Mouse (Mus musculus) kidney, postnatal 0 days (tissue): ENCODE data around the gene Gm5868. TPM values are rescaled to one million over a fixed set of nuclear protein-coding genes. Genes with fewer than 3 reads are reported as not detected.
"Not testable (repeated sequence)": the region's sequence is repeated elsewhere in the genome, so short reads cannot be mapped to it uniquely, and the experiment has no call there.

ENCODE experiments used
- ATAC-seq: fragments of 200-750 bp; cut with Nextera tagmentation; replicated peaks from 2 replicates; pipeline ENCODE4 v1.8.0; 2017; ENCODE audit warnings: low read depth, moderate number of reproducible peaks, moderate TSS enrichment, moderate library complexity; ENCODE audit not compliant: low FRiP score
- DNase-seq: peaks from one replicate; pipeline ENCODE4 v3.0.0-alpha.2; 2016; ENCODE audit warnings: low spot score
- H3K27ac ChIP-seq: fragments of 300-500 bp; sonication (generic); 2 replicates; pipeline ENCODE4 v1.5.1; 2014; ENCODE audit warnings: mild to moderate bottlenecking
- H3K27me3 ChIP-seq: fragments of 300-500 bp; sonication (generic); 2 replicates; pipeline ENCODE4 v1.6.1; 2014; ENCODE audit warnings: low read length, mixed read lengths; ENCODE audit not compliant: insufficient read depth
- H3K36me3 ChIP-seq: fragments of 300-500 bp; sonication (generic); 2 replicates; pipeline ENCODE4 v1.6.1; 2014; ENCODE audit warnings: low read length, mixed read lengths; ENCODE audit not compliant: insufficient read depth
- H3K4me1 ChIP-seq: fragments of 300-500 bp; sonication (generic); replicated peaks from 2 replicates; pipeline ENCODE4 v1.6.1; 2014; ENCODE audit warnings: antibody characterized with exemption, low read length, mixed read lengths; ENCODE audit not compliant: insufficient read depth
- H3K4me2 ChIP-seq: fragments of 300-500 bp; sonication (generic); 2 replicates; pipeline ENCODE4 v1.6.1; 2014; ENCODE audit warnings: mild to moderate bottlenecking, low read length, moderate library complexity, mixed read lengths
- H3K4me3 ChIP-seq: fragments of 300-500 bp; sonication (generic); replicated peaks from 2 replicates; pipeline ENCODE4 v1.5.1; 2014; ENCODE audit warnings: low read depth, low read length
- H3K9ac ChIP-seq: fragments of 300-500 bp; sonication (generic); 2 replicates; pipeline ENCODE4 v1.6.1; 2014; ENCODE audit warnings: low read depth, low read length
- H3K9me3 ChIP-seq: fragments of 300-500 bp; sonication (generic); replicated peaks from 2 replicates; pipeline ENCODE4 v1.6.1; 2016; ENCODE audit warnings: low read length, inconsistent platforms, mixed read lengths
- CTCF ChIP-seq: IDR thresholded peaks from 2 replicates; pipeline ENCODE4 v1.5.1; 2016; ENCODE audit warnings: antibody characterized with exemption, low read depth, mild to moderate bottlenecking, moderate library complexity
- WGBS: fragments of 180-500 bp; shearing (Covaris S2); extraction: QIAGEN DNeasy Blood & Tissue Kit; methylation state at CpG from one replicate; pipeline ENCODE4 v1.1.7; 2014; 5-methylcytosine and 5-hydroxymethylcytosine counted together
- polyA plus RNA-seq: library from polyadenylated mRNA; unstranded; fragments of >200 nt; fragmentation: Nextera tagmentation; extraction: Ambion mirVana; gene quantifications from 2 replicates; pipeline ENCODE4 v1.2.1, GENCODE M21; 2015

Gm5868 gene
- polyA plus RNA-seq, 1 experiment from 2014 or later = 1.8 TPM

GRCm38 (mm10) chr5:72565621-72566020, 21.7 kb downstream of the Gm5868 start:
- no peak for DNase-seq
- H3K36me3 ChIP-seq = no peaks in the 10 kb centered on the region
- H3K9me3 ChIP-seq = no peaks in the 10 kb centered on the region
- no peaks in the 10 kb centered on the region for H3K27me3 ChIP-seq
- ATAC-seq = no peak
- no peak for TF ChIP-seq CTCF
- no peak overlapping the region for H3K4me3 ChIP-seq
- H3K4me2 ChIP-seq = no peak overlapping the region
- H3K27ac ChIP-seq = no peak overlapping the region
- H3K9ac ChIP-seq = no peak overlapping the region
- no peaks in the 10 kb centered on the region for H3K4me1 ChIP-seq
- WGBS = 75% methylated on average over 5 of the region's 5 CpGs

- not testable (repeated sequence) for H3K4me2 ChIP-seq, ATAC-seq, H3K9me3 ChIP-seq, H3K4me1 ChIP-seq, H3K36me3 ChIP-seq, H3K27ac ChIP-seq, H3K4me3 ChIP-seq, H3K9ac ChIP-seq, H3K27me3 ChIP-seq, DNase-seq
- 82% methylated on average over 2 of the region's 2 CpGs for WGBS
These were observed 24.2 kb downstream of the Gm5868 start for GRCm38 (mm10) chr5:72563183-72563582.

DNA sequence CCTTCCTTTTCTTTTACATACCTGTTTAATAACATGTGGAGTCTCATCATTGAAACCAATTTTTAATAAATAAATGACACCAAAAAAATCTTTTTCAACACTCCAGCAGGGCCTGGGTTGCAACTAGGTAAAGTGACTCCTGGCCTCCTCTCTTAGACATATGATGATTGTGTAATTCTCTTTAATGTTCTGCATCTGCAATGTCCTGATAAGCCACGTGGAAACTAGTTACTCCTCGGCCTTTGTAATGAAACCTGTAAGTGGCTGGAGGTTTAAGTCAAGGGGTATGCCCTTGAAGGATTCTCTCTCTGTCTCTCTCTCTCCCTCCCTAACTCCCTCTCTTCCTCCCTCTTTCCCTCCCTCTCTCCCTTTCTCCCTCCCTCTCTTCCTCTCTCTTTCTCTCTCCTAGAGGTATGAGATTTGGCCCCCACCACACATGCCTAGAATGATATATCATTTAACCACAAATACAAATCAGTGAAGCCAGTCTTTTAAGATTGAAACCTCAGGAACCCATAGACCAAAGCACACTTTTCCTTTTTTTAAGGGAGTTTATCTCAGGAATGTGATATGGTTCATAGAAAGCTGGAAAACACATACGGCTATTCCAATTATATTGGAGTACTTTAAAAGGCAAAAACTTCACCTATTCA, 26.2 kb downstream of the Gm5868 start:
- no peak for ATAC-seq
- Histone ChIP-seq H3K27me3 (no peaks in the 10 kb centered on the region), H3K9me3 (no peaks in the 10 kb centered on the region), H3K4me2 (no peak overlapping the region), H3K4me1 (0 out of 2 replicates have a peak, but pooled peaks cover 4% of the 10 kb centered on the region), H3K27ac (no peak overlapping the region), H3K4me3 (no peak overlapping the region), H3K36me3 (no peaks in the 10 kb centered on the region), H3K9ac (no peak overlapping the region)
- no peak for DNase-seq
- WGBS = 69% methylated on average over 3 of the region's 3 CpGs
- no peak for TF ChIP-seq CTCF

DNA sequence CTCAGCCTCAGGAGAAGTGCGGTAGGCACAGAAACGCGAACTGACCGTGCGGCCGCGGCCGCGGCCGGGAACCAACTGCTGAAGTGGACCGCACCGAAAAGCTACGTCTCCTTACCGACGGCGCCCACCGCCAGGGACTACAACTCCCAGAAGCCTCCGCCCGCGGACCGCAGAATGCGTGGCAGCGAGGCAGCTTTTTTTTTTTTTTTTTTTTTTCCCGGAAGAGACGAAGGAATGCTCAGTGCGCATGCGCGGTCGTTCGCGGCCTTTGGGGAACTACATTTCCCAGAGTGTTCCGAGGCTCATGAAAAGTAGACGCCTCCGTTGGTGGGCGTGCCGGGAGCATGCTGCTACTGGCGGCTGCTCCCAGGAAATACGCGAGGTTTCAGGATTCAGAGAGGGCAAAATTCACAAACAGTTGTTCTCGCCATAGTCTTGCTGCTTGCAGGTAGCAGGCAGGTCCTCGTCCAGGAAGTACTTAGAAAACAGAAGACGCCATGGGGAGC, 27.8 kb downstream of the Gm5868 start, which contains the start of gene Nfxl1:
Nfxl1 (minus strand) TSS at position 141 of the 506 bp plus-strand sequence.
- Histone ChIP-seq H3K9ac (peak within 1 kb of the TSS; percentile 91), H3K36me3 (peaks cover 4% of the 10 kb centered on the region; the same call in 1 of the 2 replicates), H3K9me3 (no peaks in the 10 kb centered on the region), H3K4me3 (peak within 1 kb of the TSS; percentile 84), H3K4me2 (peak within 1 kb of the TSS; percentile 98), H3K27me3 (no peaks in the 10 kb centered on the region), H3K4me1 (0 out of 2 replicates have a peak, but pooled peaks cover 4% of the 10 kb centered on the region), H3K27ac (peak within 1 kb of the TSS; percentile 60)
- DNase-seq = peak; percentile 99
- no peak for TF ChIP-seq CTCF
- peak; percentile 97 for ATAC-seq
- WGBS = 1% methylated on average over 42 of the region's 42 CpGs

DNA sequence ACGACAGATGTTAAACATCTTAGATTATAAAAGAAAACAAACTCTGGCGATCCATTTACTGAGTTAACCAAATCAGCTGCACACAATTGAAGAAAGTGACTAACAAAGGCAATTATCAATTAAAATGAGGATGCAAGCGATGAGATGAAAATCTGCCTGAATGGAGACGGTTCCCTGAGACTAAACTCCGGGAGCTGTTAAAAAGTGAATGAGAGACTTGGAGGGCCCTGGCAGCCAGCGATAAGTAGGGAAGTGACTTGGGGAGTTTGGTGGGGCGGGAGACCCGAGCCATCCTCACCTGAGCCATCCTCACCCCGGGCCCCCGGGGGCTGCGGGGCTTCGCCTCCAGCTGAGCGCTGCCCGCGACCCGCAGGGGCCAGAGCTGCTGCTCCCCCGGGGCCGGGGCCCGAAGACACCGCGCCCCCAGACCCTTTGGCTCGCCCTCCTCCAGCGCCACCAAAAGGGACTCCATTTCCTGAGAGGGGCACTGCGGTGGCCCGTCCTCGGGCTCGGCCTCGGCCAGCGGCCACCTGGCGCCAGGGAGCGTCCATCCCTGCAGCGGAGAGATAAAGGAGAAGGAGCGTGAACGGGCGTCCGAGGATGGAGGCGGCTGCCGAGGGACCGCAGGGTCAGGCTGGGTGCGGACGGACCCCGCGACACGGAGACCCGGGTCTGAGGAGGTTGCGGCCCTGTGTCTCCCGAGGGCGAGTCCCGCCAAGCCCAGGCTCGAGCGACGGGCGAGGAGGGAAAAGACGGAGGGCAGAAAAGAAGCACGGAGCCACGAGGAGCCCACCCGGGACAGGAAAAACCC, 28.4 kb downstream of the Gm5868 start:
- peak overlapping the region; percentile 98 for H3K4me2 ChIP-seq
- peak overlapping the region; percentile 84 for H3K4me3 ChIP-seq
- no peaks in the 10 kb centered on the region for H3K9me3 ChIP-seq
- H3K9ac ChIP-seq = peak overlapping the region; percentile 91
- no peak for TF ChIP-seq CTCF
- 1% methylated on average over 57 of the region's 57 CpGs for WGBS
- peak; percentile 61 for ATAC-seq
- no peaks in the 10 kb centered on the region for H3K27me3 ChIP-seq
- peak; percentile 37 for DNase-seq
- peak overlapping the region; percentile 60 for H3K27ac ChIP-seq
- H3K36me3 ChIP-seq = peaks cover 4% of the 10 kb centered on the region; the same call in 1 of the 2 replicates
- H3K4me1 ChIP-seq = 0 out of 2 replicates have a peak, but pooled peaks cover 4% of the 10 kb centered on the region

DNA sequence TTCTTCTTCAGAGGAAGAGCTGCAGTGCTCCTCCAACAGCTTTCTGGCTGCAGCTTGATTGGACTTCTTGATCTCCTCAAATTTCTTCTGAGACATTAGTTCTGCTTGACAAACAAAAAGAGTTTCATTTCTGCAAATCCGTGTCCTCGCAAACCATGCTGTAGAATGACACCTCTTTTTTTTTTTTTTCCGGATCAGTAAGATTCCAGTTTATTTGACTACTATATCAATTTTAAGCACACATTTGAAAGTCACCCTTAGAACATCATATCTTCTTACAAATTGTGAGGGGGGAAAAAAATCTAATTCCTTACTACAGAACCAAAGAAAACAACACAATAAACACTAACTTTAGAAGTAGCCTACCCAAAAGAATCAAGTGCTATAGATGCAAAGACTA, 31.1 kb downstream of the Gm5868 start:
- H3K27me3 ChIP-seq = no peaks in the 10 kb centered on the region
- H3K4me3 ChIP-seq = no peak overlapping the region
- 0 out of 2 replicates have a peak, but pooled peaks cover 4% of the 10 kb centered on the region for H3K4me1 ChIP-seq
- ATAC-seq = no peak
- no peak for TF ChIP-seq CTCF
- H3K36me3 ChIP-seq = peaks cover 10% of the 10 kb centered on the region
- DNase-seq = no peak
- no peak overlapping the region for H3K4me2 ChIP-seq
- H3K27ac ChIP-seq = no peak overlapping the region
- no peaks in the 10 kb centered on the region for H3K9me3 ChIP-seq
- H3K9ac ChIP-seq = no peak overlapping the region
- 56% methylated on average over 3 of the region's 3 CpGs for WGBS
